Mouse (Mus musculus) neural tube, embryonic 11.5 days (tissue): ENCODE results near the gene Rps11. TPM values are rescaled to one million over a fixed set of nuclear protein-coding genes. Genes with fewer than 3 reads are reported as not detected.
"Not testable (repeated sequence)": the region's sequence is repeated elsewhere in the genome, so short reads cannot be mapped to it uniquely, and the experiment has no call there.

ENCODE experiments used
- ATAC-seq: fragments of 200-750 bp; cut with Nextera tagmentation; 2 replicates; pipeline ENCODE4 v1.8.0; 2017; ENCODE audit warnings: moderate number of reproducible peaks, mild to moderate bottlenecking, moderate TSS enrichment, moderate library complexity; ENCODE audit not compliant: insufficient read depth, low FRiP score, low TSS enrichment
- DNase-seq: peaks from one replicate; pipeline ENCODE4 v3.0.0-alpha.2; 2015; ENCODE audit warnings: low spot score
- H3K27ac ChIP-seq: fragments of 300-500 bp; sonication (generic); 2 replicates; pipeline ENCODE4 v1.5.1; 2014; ENCODE audit warnings: low read depth, mild to moderate bottlenecking, low read length
- H3K27me3 ChIP-seq: fragments of 300-500 bp; sonication (generic); 2 replicates; pipeline ENCODE4 v1.6.1; 2014; ENCODE audit warnings: mild to moderate bottlenecking, low read length, mixed read lengths; ENCODE audit not compliant: control insufficient read depth, insufficient read depth
- H3K36me3 ChIP-seq: fragments of 300-500 bp; sonication (generic); 2 replicates; pipeline ENCODE4 v1.6.1; 2014; ENCODE audit warnings: mild to moderate bottlenecking, low read length, moderate library complexity, mixed read lengths; ENCODE audit not compliant: control insufficient read depth, insufficient read depth
- H3K4me1 ChIP-seq: fragments of 300-500 bp; sonication (generic); 2 replicates; pipeline ENCODE4 v1.6.1; 2014; ENCODE audit warnings: low read length, mixed read lengths; ENCODE audit not compliant: control insufficient read depth, insufficient read depth
- H3K4me2 ChIP-seq: fragments of 300-500 bp; sonication (generic); 2 replicates; pipeline ENCODE4 v1.6.1; 2014; ENCODE audit warnings: low read depth, mild to moderate bottlenecking, moderate library complexity
- H3K4me3 ChIP-seq: fragments of 300-500 bp; sonication (generic); 2 replicates; pipeline ENCODE4 v1.5.1; 2014; ENCODE audit warnings: low read depth, low read length
- H3K9ac ChIP-seq: fragments of 300-500 bp; sonication (generic); 2 replicates; pipeline ENCODE4 v1.6.1; 2014; ENCODE audit warnings: mild to moderate bottlenecking, low read length
- H3K9me3 ChIP-seq: fragments of 300-500 bp; sonication (generic); 2 replicates; pipeline ENCODE4 v1.6.1; 2016; ENCODE audit warnings: low read length; ENCODE audit not compliant: control insufficient read depth
- WGBS: fragments of 180-500 bp; shearing (Covaris S2); extraction: QIAGEN DNeasy Blood & Tissue Kit; methylation state at CpG from one replicate; pipeline ENCODE4 v1.1.7; 2014; 5-methylcytosine and 5-hydroxymethylcytosine counted together
- polyA plus RNA-seq: library from polyadenylated mRNA; unstranded; fragments of >200 nt; fragmentation: Nextera tagmentation; extraction: Ambion mirVana; gene quantifications from 2 replicates; pipeline ENCODE4 v1.2.1, GENCODE M21; 2014

Gene Rps11
- polyA plus RNA-seq, 1 experiment from 2014 or later = 1,454 TPM

DNA sequence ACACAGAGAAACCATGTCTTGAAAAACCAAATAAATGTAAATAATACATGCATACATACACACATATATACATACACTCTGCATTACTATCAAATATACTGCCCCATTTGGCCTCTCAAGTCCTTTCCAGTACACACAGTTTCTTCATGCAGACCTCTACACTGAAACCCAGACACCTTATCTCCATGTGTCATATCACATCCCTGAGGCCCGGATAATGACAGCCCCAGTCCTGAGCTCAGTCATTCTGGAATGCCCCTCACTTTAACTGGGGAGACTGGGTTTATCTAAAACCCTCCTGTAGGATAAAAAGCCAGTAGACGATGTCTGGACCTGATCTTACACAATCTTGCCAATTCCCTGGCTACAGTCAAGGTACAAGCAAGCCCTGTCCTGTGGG is 10.8 kb downstream of the Rps11 start:
- 80% methylated on average over 2 of the region's 2 CpGs for WGBS
- Histone ChIP-seq H3K9ac (no peak overlapping the region), H3K36me3 (peaks cover 2% of the 10 kb centered on the region; the same call in 1 of the 2 replicates), H3K4me2 (no peak overlapping the region), H3K27ac (no peak overlapping the region), H3K4me1 (no peaks in the 10 kb centered on the region), H3K4me3 (no peak overlapping the region), H3K27me3 (no peaks in the 10 kb centered on the region), H3K9me3 (no peaks in the 10 kb centered on the region)
- ATAC-seq = no peak
- DNase-seq = no peak

DNA sequence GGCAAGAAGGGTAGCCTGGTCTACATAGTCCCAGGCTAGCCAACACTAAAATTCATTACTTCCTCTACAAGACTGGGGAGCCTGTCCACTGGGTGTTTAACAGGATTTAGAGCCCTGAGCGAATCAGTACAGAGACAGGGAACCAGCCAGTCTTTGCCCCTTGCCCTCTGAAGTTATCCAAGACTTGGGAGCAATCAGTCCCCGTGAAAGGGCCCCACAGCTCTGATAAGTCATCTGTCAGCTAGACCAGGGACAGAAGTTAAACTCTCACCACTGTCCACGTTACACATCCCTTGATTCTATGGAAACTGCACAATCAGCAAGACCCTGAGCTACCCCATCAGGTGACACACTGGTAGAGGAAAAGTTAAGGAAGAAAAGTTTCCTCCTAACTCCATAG is 11.7 kb downstream of the Rps11 start:
- 75% methylated on average over 3 of the region's 3 CpGs for WGBS
- Histone ChIP-seq H3K36me3 (no peaks in the 10 kb centered on the region), H3K9me3 (no peaks in the 10 kb centered on the region), H3K27ac (no peak overlapping the region), H3K27me3 (no peaks in the 10 kb centered on the region), H3K4me3 (no peak overlapping the region), H3K4me1 (no peaks in the 10 kb centered on the region), H3K9ac (no peak overlapping the region), H3K4me2 (no peak overlapping the region)
- DNase-seq = no peak
- no peak for ATAC-seq

DNA sequence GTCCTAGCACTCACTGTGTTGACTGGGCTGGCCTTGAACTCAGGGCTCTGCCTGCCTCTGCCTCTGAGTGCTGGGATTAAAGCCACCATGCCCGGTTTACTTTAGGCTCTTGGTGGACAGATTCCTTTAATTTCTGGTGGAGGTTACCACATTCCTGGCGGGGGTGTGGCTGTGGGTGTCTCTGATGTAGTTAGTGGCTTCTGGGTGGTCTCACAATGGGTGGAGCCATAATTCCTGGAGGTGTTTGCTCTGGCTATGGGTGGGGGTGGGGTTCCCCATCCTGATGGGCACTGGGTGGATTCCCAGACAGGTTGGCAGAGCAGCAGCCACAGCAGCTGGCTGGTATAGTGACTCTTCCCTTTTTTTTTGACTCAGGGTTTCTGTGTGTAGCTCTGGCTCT is 12.3 kb downstream of the Rps11 start:
- Histone ChIP-seq H3K9me3 (no peaks in the 10 kb centered on the region), H3K4me1 (no peaks in the 10 kb centered on the region), H3K27ac (no peak overlapping the region), H3K36me3 (no peaks in the 10 kb centered on the region), H3K4me3 (no peak overlapping the region), H3K27me3 (no peaks in the 10 kb centered on the region), H3K4me2 (no peak overlapping the region), H3K9ac (no peak overlapping the region)
- 68% methylated on average over 2 of the region's 2 CpGs for WGBS
- ATAC-seq (no peak), DNase-seq (no peak)

DNA sequence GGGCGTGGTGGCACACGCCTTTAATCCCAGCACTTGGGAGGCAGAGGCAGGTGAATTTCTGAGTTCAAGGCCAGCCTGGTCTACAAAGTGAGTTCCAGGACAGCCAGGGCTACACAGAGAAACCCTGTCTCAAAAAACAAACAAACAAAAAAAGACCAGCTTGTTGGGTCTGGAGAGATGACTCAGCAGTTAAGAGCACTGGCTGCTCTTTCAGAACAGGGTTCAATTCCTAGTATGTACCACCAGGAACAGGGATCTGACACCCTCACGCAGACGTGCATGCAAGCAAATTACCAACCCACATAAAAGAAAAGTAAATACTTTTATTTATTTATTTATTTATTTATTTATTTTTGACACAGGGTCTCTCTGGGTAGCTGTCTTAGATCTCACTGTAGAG is 14.2 kb downstream of the Rps11 start:
- not testable (repeated sequence) for H3K4me3 ChIP-seq, H3K4me2 ChIP-seq, H3K9ac ChIP-seq, H3K4me1 ChIP-seq, H3K27me3 ChIP-seq, H3K36me3 ChIP-seq, DNase-seq, H3K27ac ChIP-seq, H3K9me3 ChIP-seq, ATAC-seq
- 92% methylated on average over 4 of the region's 4 CpGs for WGBS

DNA sequence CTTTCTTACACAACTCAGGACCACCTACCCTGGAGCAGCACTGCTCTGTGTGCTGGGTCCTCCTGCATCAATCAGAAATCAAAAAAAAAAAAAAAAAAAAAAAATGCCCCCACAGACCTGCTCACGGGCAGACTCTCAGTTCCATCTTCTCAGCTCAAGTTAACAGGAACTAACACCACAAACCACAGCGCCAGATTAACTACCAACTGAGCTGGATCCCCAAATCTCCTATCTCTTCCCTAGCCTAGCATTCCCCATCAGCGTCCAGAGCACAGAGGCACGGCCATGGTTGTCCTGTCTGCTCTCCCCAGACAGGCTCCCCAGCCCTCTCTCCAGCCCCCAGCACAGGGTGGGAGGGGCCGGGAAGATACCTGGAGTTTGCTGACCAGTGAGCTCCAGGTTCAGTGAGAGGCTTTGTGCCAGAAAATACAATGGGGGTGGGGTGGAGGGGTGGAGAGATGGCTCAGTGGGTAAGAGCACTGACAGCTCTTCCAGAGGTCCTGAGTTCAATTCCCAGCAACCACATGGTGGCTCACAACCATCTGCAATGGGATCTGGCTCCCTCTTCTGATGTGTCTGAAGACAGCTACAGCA is 17.1 kb downstream of the Rps11 start:
- no peak overlapping the region for H3K27ac ChIP-seq
- peaks cover 3% of the 10 kb centered on the region; the same call in 1 of the 2 replicates for H3K4me1 ChIP-seq
- 57% methylated on average over 5 of the region's 5 CpGs for WGBS
- no peaks in the 10 kb centered on the region for H3K27me3 ChIP-seq
- no peaks in the 10 kb centered on the region for H3K9me3 ChIP-seq
- no peak overlapping the region for H3K4me2 ChIP-seq
- no peak overlapping the region for H3K9ac ChIP-seq
- DNase-seq = no peak
- ATAC-seq = no peak
- H3K4me3 ChIP-seq = no peak overlapping the region
- no peaks in the 10 kb centered on the region for H3K36me3 ChIP-seq

DNA sequence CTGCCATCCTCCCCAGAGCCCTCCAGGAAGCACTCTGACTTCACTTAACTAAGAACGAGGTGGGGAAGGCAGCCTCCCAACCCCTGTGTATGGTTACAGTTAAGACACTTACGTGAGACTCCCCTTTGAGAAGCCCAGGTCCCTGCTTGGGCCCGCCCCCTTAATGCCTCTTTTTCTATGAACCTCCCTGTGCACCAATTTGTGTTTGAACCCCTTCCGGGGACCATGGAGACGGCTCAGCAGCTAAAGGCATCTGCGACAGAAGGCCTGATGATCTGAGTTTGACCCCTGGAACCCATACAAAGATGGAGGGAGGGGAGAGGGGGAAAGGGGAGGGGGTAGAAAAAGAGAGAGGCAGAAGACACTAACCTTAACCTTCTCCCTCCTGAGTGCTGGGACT is 17.8 kb downstream of the Rps11 start:
- H3K4me3 ChIP-seq = no peak overlapping the region
- H3K9me3 ChIP-seq = no peaks in the 10 kb centered on the region
- H3K36me3 ChIP-seq = no peaks in the 10 kb centered on the region
- H3K9ac ChIP-seq = peak overlapping the region; percentile 7; the same call in 1 of the 2 replicates
- DNase-seq (peak; percentile 47), ATAC-seq (0 out of 2 replicates have a peak, but pooled peaks have one; percentile 20)
- 24% methylated on average over 6 of the region's 6 CpGs for WGBS
- H3K27me3 ChIP-seq = no peaks in the 10 kb centered on the region
- H3K4me1 ChIP-seq = peaks cover 3% of the 10 kb centered on the region; the same call in 1 of the 2 replicates
- H3K27ac ChIP-seq = no peak overlapping the region
- no peak overlapping the region for H3K4me2 ChIP-seq

DNA sequence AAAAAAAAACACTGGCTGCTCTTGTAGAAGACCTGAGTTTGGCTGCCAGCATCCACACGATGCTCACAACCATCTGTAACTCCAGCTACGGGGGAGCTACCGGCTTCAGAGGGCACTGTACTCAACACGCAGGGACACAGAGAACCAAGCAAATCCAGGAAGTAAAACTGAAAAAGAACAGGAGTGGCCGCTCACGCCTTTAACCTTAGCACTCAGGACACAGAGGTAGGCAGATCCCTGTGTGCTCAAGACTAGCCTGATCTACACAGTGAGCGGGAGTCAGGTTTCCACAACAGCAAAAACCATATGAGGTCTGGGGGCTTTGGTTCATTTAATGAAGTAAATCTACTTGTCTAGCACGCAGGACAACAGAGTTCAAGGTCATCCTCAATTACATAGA is 18.7 kb downstream of the Rps11 start:
- no peak overlapping the region for H3K4me2 ChIP-seq
- H3K9me3 ChIP-seq = no peaks in the 10 kb centered on the region
- no peak overlapping the region for H3K4me3 ChIP-seq
- no peaks in the 10 kb centered on the region for H3K36me3 ChIP-seq
- no peak overlapping the region for H3K27ac ChIP-seq
- ATAC-seq = no peak
- peaks cover 3% of the 10 kb centered on the region; the same call in 1 of the 2 replicates for H3K4me1 ChIP-seq
- DNase-seq = no peak
- H3K9ac ChIP-seq = no peak overlapping the region
- WGBS = 79% methylated on average over 8 of the region's 8 CpGs
- no peaks in the 10 kb centered on the region for H3K27me3 ChIP-seq

DNA sequence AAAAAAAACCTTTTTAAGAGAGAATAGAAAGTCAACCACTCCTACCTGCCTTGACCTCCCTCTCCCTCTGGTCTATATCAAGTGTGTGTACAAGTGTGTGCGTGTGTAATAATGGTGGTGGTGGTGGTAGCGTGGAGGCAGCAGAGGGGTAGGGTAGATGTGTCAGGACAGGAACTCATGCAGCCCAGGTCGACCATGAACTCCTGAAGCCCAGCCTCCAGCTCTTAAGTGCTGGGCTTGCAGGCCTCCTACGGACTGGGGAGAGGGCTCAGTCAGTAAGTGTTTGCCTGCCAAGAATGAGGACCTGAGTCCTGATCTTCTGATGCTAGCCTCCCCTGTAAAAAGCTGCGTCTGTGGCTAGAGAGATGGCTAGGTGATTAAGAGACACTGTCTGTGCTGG is 19.3 kb downstream of the Rps11 start:
- WGBS = 88% methylated on average over 5 of the region's 5 CpGs
- H3K4me1 ChIP-seq = peaks cover 3% of the 10 kb centered on the region; the same call in 1 of the 2 replicates
- no peak overlapping the region for H3K9ac ChIP-seq
- no peaks in the 10 kb centered on the region for H3K27me3 ChIP-seq
- no peak for DNase-seq
- H3K9me3 ChIP-seq = no peaks in the 10 kb centered on the region
- no peak for ATAC-seq
- no peaks in the 10 kb centered on the region for H3K36me3 ChIP-seq
- no peak overlapping the region for H3K4me3 ChIP-seq
- no peak overlapping the region for H3K4me2 ChIP-seq
- H3K27ac ChIP-seq = no peak overlapping the region

DNA sequence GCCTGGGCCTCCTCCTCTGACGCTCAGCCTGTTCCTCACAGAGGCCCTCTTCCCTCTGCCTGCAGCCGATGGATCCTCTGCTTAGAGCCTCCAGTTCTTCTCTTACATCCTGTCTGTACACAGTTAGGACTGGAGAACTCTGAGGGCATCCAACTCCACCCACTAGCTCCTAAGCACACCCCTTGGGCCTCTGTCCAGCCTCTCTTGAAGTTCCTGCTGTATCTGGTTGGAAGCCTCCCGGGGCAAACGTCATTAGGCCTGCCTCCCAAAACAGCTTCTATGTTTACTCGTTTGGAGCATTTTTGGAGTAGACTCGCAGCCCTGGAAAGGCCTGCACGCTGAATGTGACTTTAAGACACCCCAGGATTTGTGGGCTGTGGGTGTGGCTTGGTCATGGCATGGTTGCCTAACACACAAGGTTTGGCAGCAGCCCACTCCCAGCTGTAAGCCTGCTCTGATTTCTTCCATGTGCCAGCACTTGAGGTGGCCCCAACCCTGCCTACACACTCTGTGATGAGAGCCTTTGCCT is 20.5 kb downstream of the Rps11 start, which contains the start of gene Fcgrt:
Gene Fcgrt, minus strand, starts transcription at position 200 of the 529 bp plus-strand sequence.
- Histone ChIP-seq H3K27ac (no peak within 1 kb of the TSS), H3K9me3 (no peaks in the 10 kb centered on the region), H3K36me3 (no peaks in the 10 kb centered on the region), H3K27me3 (no peaks in the 10 kb centered on the region), H3K9ac (no peak within 1 kb of the TSS), H3K4me3 (no peak within 1 kb of the TSS), H3K4me1 (peaks cover 3% of the 10 kb centered on the region; the same call in 1 of the 2 replicates), H3K4me2 (no peak within 1 kb of the TSS)
- 76% methylated on average over 7 of the region's 7 CpGs for WGBS
- ATAC-seq (no peak), DNase-seq (no peak)
